Mouse (Mus musculus) embryonic facial prominence, embryonic 13.5 days (tissue): Measurements from ENCODE around the gene Leap2. TPM values are rescaled to one million over a fixed set of nuclear protein-coding genes. Genes with fewer than 3 reads are reported as not detected.
"Not testable (repeated sequence)": the region's sequence is repeated elsewhere in the genome, so short reads cannot be mapped to it uniquely, and the experiment has no call there.

Source experiments
- ATAC-seq: fragments of 200-750 bp; cut with Nextera tagmentation; 2 replicates; pipeline ENCODE4 v1.8.0; 2017; ENCODE audit warnings: low read depth; ENCODE audit not compliant: insufficient number of reproducible peaks, insufficient read depth, low FRiP score, low TSS enrichment
- H3K27ac ChIP-seq: fragments of 300-500 bp; sonication (generic); 2 replicates; pipeline ENCODE4 v1.5.1; 2015; ENCODE audit warnings: moderate library complexity, mild to moderate bottlenecking, inconsistent platforms
- H3K27me3 ChIP-seq: fragments of 300-500 bp; sonication (generic); 2 replicates; pipeline ENCODE4 v1.6.1; 2015; ENCODE audit warnings: mild to moderate bottlenecking, inconsistent platforms
- H3K36me3 ChIP-seq: fragments of 300-500 bp; sonication (generic); 2 replicates; pipeline ENCODE4 v1.6.1; 2015; ENCODE audit warnings: mild to moderate bottlenecking, inconsistent platforms
- H3K4me1 ChIP-seq: fragments of 300-500 bp; sonication (generic); 2 replicates; pipeline ENCODE4 v1.6.1; 2015; ENCODE audit warnings: inconsistent platforms
- H3K4me2 ChIP-seq: fragments of 300-500 bp; sonication (generic); 2 replicates; pipeline ENCODE4 v1.6.1; 2015; ENCODE audit warnings: moderate library complexity, mild to moderate bottlenecking, inconsistent platforms
- H3K4me3 ChIP-seq: fragments of 300-500 bp; sonication (generic); 2 replicates; pipeline ENCODE4 v1.5.1; 2015; ENCODE audit warnings: mild to moderate bottlenecking, inconsistent platforms
- H3K9ac ChIP-seq: fragments of 300-500 bp; sonication (generic); 2 replicates; pipeline ENCODE4 v1.6.1; 2015; ENCODE audit warnings: mild to moderate bottlenecking, inconsistent platforms
- H3K9me3 ChIP-seq: fragments of 300-500 bp; sonication (generic); 2 replicates; pipeline ENCODE4 v1.6.1; 2016; ENCODE audit warnings: inconsistent platforms
- WGBS: fragments of 180-500 bp; shearing (Covaris S2); methylation state at CpG from one replicate; pipeline ENCODE4 v1.1.7; 2015; ENCODE audit warnings: mixed read lengths; 5-methylcytosine and 5-hydroxymethylcytosine counted together
- polyA plus RNA-seq: library from polyadenylated mRNA; unstranded; fragments of >200 nt; fragmentation: Nextera tagmentation; extraction: Ambion mirVana; gene quantifications from 2 replicates; pipeline ENCODE4 v1.2.1, GENCODE M21; 2015

Gene Leap2
- polyA plus RNA-seq, 1 experiment from 2014 or later: not detected

- Histone ChIP-seq H3K4me3 (no peak overlapping the region), H3K36me3 (no peaks in the 10 kb centered on the region), H3K4me1 (peaks cover 3% of the 10 kb centered on the region; the same call in 1 of the 2 replicates), H3K9me3 (no peaks in the 10 kb centered on the region), H3K27me3 (no peaks in the 10 kb centered on the region), H3K9ac (no peak overlapping the region), H3K4me2 (no peak overlapping the region), H3K27ac (no peak overlapping the region)
- ATAC-seq: no peak
- WGBS: 88% methylated on average over 6 of the region's 6 CpGs
Measured at GRCm38 (mm10) chr11:53436338-53436737, 13.4 kb upstream of the Leap2 start.

- 86% methylated on average over 8 of the region's 8 CpGs for WGBS
Measured at GRCm38 (mm10) chr11:53435504-53435903, 12.5 kb upstream of the Leap2 start.

GRCm38 (mm10) chr11:53433057-53433456, 10.1 kb upstream of the Leap2 start:
- no peak overlapping the region for H3K27ac ChIP-seq
- no peak overlapping the region for H3K9ac ChIP-seq
- H3K4me2 ChIP-seq: no peak overlapping the region
- H3K4me3 ChIP-seq: no peak overlapping the region
- H3K9me3 ChIP-seq: no peaks in the 10 kb centered on the region
- 67% methylated on average over 6 of the region's 6 CpGs for WGBS
- H3K36me3 ChIP-seq: peaks cover 8% of the 10 kb centered on the region
- H3K27me3 ChIP-seq: no peaks in the 10 kb centered on the region
- peaks cover 11% of the 10 kb centered on the region for H3K4me1 ChIP-seq
- ATAC-seq: no peak

More at GRCm38 (mm10) chr11:53435504-53435903, 12.5 kb upstream of the Leap2 start:
- ATAC-seq: no peak
- Histone ChIP-seq H3K27me3 (no peaks in the 10 kb centered on the region), H3K4me2 (no peak overlapping the region), H3K9ac (no peak overlapping the region), H3K27ac (no peak overlapping the region), H3K36me3 (no peaks in the 10 kb centered on the region), H3K4me3 (no peak overlapping the region), H3K9me3 (no peaks in the 10 kb centered on the region), H3K4me1 (peaks cover 5% of the 10 kb centered on the region; the same call in 1 of the 2 replicates)

- Histone ChIP-seq H3K36me3 (peaks cover 9% of the 10 kb centered on the region), H3K9me3 (no peaks in the 10 kb centered on the region), H3K9ac (peak overlapping the region; percentile 92), H3K27ac (peak overlapping the region; percentile 73), H3K27me3 (no peaks in the 10 kb centered on the region), H3K4me2 (peak overlapping the region; percentile 66), H3K4me3 (peak overlapping the region; percentile 85), H3K4me1 (peaks cover 11% of the 10 kb centered on the region)
- WGBS: 19% methylated on average over 9 of the region's 9 CpGs
- peak; percentile 35 for ATAC-seq
Measured at GRCm38 (mm10) chr11:53431347-53432056, 8.5 kb upstream of the Leap2 start.

GRCm38 (mm10) chr11:53430670-53431346, 7.8 kb upstream of the Leap2 start, which contains the start of the genes Uqcrq and Gdf9:
Uqcrq (minus strand) TSS chr11:53430831.
Gdf9 (plus strand) TSS chr11:53431023.
- Histone ChIP-seq H3K4me1 (peaks cover 11% of the 10 kb centered on the region), H3K9me3 (no peaks in the 10 kb centered on the region), H3K27ac (peak within 1 kb of the TSS; percentile 73), H3K4me3 (peak within 1 kb of the TSS; percentile 85), H3K27me3 (no peaks in the 10 kb centered on the region), H3K36me3 (peaks cover 9% of the 10 kb centered on the region), H3K9ac (peak within 1 kb of the TSS; percentile 92), H3K4me2 (peak within 1 kb of the TSS; percentile 66)
- under 1% methylated on average over 44 of the region's 44 CpGs for WGBS
- peak; percentile 90 for ATAC-seq

DNA sequence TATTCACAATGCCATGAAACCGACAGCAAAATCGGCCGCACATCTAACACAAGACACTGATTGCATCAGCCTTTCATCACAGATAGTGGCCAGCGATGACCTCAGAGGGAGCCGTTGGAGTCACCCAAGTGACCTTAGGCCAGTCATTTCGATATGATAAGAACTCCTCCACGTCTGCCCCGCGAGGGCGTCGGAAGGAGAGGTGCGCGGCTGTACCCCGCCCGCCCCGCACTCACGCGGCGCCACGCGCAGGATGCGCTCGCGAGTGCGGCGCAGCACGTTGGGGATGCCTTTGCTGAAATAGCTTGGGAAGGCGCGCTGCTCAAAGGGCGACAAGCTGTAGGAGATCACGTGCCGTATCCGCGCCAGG, 7.3 kb upstream of the Leap2 start:
- no peaks in the 10 kb centered on the region for H3K9me3 ChIP-seq
- peak overlapping the region; percentile 92 for H3K9ac ChIP-seq
- peaks cover 11% of the 10 kb centered on the region for H3K4me1 ChIP-seq
- peak overlapping the region; percentile 85 for H3K4me3 ChIP-seq
- H3K4me2 ChIP-seq: peak overlapping the region; percentile 66
- H3K36me3 ChIP-seq: peaks cover 9% of the 10 kb centered on the region
- peak overlapping the region; percentile 73 for H3K27ac ChIP-seq
- no peaks in the 10 kb centered on the region for H3K27me3 ChIP-seq
- peak; percentile 23 for ATAC-seq
- under 1% methylated on average over 34 of the region's 34 CpGs for WGBS

GRCm38 (mm10) chr11:53429182-53429581, 6.2 kb upstream of the Leap2 start:
- Histone ChIP-seq H3K9me3 (no peaks in the 10 kb centered on the region), H3K4me3 (0 out of 2 replicates have a peak overlapping the region, but pooled peaks have one; percentile 85), H3K36me3 (peaks cover 9% of the 10 kb centered on the region), H3K4me2 (peak overlapping the region; percentile 66), H3K27ac (no peak overlapping the region), H3K4me1 (peaks cover 11% of the 10 kb centered on the region), H3K27me3 (no peaks in the 10 kb centered on the region), H3K9ac (no peak overlapping the region)
- ATAC-seq: no peak

DNA sequence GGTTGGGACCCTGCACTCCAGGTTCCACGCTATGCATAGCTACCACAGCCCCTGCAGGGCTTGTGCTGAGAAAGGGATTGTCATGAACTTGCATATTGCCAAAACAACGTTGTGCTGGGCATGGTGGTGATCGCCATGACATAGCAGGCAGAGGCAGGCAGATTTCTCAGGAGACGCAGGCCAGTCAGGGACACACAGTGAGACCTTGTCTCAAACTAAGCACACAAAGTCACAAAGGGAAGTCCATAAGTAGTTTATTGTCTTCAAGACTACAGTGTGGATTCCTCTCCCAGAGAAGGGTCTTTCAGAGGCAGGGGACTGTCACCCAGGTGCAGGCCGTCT, 5.7 kb upstream of the Leap2 start:
- no peaks in the 10 kb centered on the region for H3K9me3 ChIP-seq
- H3K9ac ChIP-seq: no peak overlapping the region
- no peak overlapping the region for H3K4me2 ChIP-seq
- no peak overlapping the region for H3K27ac ChIP-seq
- ATAC-seq: no peak
- peaks cover 11% of the 10 kb centered on the region for H3K4me1 ChIP-seq
- no peaks in the 10 kb centered on the region for H3K27me3 ChIP-seq
- H3K36me3 ChIP-seq: peaks cover 9% of the 10 kb centered on the region
- no peak overlapping the region for H3K4me3 ChIP-seq
- 96% methylated on average over 5 of the region's 5 CpGs for WGBS

DNA sequence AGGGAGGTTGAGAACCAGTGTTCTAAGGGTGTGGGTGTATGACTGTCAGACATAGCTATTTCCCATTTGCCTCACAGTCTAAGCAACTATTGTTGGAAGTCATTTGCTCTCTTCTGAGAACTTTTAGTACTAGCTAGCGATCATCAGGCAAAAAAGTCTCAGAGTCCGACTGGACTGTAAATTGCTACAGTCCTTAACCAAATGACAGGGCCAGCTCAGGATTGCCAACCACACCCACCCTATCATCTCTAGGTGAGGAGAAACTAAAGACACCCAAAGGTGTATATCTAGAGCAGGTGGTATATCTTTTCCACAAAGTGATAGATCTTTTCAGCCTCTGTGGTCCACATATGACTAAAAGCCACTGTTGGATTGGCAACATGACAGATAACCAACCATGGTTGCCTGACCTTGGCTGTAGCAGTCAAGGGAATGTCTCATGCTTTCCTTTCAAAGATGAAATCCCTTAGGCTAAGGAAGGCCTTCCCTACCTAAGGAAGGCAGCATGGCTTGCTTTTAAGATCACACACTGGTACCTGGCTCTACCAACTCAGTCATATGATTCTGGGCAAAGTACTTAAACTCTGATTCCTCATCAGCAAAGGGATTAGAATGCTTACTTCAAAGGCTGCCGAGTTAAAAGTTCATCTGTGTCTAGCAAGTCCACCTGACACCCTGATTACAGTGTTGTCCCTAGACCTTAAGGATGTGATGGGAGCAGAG, 5.2 kb upstream of the Leap2 start:
- H3K4me1 ChIP-seq: peaks cover 11% of the 10 kb centered on the region
- H3K4me3 ChIP-seq: no peak overlapping the region
- 92% methylated on average over 3 of the region's 3 CpGs for whole genome bisulfite sequencing
- H3K9me3 ChIP-seq: no peaks in the 10 kb centered on the region
- no peak overlapping the region for H3K9ac ChIP-seq
- H3K4me2 ChIP-seq: no peak overlapping the region
- H3K27ac ChIP-seq: no peak overlapping the region
- H3K27me3 ChIP-seq: no peaks in the 10 kb centered on the region
- ATAC-seq: no peak
- peaks cover 9% of the 10 kb centered on the region for H3K36me3 ChIP-seq

GRCm38 (mm10) chr11:53426914-53427313, 3.9 kb upstream of the Leap2 start:
- not testable (repeated sequence) for ATAC-seq
- WGBS: 84% methylated on average over 3 of the region's 3 CpGs

DNA sequence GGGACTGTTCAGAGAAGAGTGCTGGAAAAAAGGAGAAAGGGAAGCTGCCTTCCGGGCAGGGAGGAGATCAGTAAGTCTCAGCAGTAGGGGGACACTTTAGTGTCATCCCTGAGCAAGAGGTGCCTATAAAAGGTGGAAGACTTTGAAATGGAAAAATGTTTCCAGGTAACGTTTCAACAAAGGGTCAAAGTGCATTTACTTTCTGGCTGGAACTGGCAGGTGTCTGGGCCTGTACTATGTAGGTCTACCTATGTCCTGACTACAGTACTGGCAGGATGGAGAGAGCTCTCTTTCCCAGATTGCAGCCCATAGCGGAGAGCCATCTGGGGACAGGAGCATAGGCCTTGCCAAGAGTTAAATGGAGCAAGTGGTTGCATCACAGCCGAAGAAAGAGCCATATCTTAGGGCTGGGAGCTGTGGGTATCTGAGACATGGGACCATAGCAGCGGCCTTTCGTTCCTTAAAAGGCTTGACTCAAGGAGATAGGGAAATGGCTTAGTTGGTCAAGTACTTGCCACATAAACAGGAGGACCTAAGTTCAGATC, 2.8 kb upstream of the Leap2 start:
- H3K4me2 ChIP-seq: no peak overlapping the region
- ATAC-seq: no peak

More at GRCm38 (mm10) chr11:53426914-53427313, 3.9 kb upstream of the Leap2 start:
- H3K4me3 ChIP-seq, H3K4me2 ChIP-seq, H3K36me3 ChIP-seq, H3K9ac ChIP-seq, H3K9me3 ChIP-seq, H3K27ac ChIP-seq, H3K27me3 ChIP-seq: not testable (repeated sequence)
- peaks cover 11% of the 10 kb centered on the region for H3K4me1 ChIP-seq

More for the DNA sequence above, 2.8 kb upstream of the Leap2 start:
- Histone ChIP-seq H3K4me3 (no peak overlapping the region), H3K9me3 (no peaks in the 10 kb centered on the region), H3K9ac (no peak overlapping the region), H3K27me3 (no peaks in the 10 kb centered on the region), H3K4me1 (peaks cover 6% of the 10 kb centered on the region), H3K27ac (no peak overlapping the region), H3K36me3 (peaks cover 17% of the 10 kb centered on the region)
- 83% methylated on average over 6 of the region's 6 CpGs for WGBS
